Mouse (Mus musculus) c-Kit-positive CD71-negative TER-119-negative erythroid progenitor cells, embryonic 14.5 days (primary cell): Measurements from ENCODE around the gene 4931406C07Rik.
"Not testable (repeated sequence)": the region's sequence is repeated elsewhere in the genome, so short reads cannot be mapped to it uniquely, and the experiment has no call there.

Experiments
- DNase-seq: peaks from one replicate; pipeline ENCODE4 v3.0.0-alpha.2; 2013; ENCODE audit warnings: low read depth

4931406C07Rik gene

DNA sequence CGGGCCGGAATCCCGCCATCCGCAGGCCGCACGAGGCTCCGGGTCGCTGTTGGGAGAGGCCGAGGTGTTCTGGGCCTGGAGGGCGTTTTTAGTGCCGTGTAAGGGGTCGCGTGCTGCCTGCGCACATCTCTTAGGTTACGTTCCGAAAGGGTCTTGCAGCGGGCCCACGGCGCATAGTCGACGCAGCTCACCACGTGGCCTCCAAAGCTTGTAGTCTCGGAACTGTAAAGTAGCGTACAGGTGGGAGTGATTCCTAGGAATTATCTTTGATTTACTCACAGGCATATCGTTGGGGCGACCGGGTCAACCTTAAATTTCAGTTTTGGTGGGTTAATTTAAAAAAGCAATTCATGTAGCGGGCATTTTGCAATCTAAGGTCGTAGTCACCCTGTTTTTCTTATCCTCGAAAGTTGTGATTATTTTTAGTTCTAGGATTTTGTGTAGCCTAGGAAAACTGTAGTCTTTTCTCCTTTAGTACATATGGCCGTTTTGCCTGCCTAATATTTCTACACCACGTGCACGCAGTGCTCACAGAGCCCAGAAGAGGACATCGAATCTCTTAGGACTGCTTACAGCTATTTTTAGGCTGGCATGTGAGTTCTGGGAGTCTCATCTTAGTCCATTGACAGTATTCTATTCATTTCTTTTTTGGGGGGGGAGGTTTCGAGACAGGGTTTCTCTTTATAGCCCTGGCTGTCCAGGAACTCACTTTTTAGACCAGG lies at the start of gene 4931406C07Rik:
TSS of gene 4931406C07Rik (minus strand) at position 51 of the 722 bp plus-strand sequence.
- no peak for DNase-seq

DNA sequence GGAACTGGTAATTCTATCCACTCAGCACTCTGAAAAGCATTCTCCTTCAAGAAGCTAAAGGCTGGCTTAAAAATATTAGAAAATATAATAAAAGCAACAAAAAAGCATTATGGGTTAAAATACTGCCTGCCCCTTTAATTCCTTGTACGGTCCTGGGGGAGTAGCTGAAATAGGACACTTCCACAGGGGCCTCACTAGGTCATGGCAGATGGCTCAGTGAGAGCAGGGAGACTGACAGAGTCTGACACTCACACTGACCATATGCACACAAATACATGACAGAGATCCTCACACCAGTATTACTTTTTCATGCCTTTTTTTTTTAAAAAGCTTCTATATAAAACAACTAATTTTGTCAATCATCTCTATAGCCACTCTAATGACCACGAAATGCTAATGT lies 43.7 kb upstream of the 4931406C07Rik start:
- DNase-seq: no peak

DNA sequence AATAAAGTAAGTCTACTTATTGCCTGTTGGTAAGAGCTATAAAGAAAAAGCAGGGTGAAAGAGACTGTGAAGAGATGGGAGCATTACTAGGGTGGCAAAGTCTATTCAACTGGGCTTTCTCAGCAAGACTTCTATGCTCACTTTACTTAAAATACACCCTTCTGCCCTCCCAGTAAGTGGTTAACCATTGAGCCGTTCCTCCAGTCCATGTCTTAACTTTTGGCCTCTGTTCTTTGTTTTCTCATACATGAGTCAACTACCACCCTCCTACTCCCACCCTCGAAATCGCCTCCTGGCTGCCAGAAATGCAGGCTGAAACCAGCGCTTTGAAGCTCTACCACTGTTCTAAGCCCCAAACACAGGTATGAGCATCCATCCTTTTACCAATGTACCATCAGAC lies 31.5 kb upstream of the 4931406C07Rik start:
- DNase-seq: no peak

DNA sequence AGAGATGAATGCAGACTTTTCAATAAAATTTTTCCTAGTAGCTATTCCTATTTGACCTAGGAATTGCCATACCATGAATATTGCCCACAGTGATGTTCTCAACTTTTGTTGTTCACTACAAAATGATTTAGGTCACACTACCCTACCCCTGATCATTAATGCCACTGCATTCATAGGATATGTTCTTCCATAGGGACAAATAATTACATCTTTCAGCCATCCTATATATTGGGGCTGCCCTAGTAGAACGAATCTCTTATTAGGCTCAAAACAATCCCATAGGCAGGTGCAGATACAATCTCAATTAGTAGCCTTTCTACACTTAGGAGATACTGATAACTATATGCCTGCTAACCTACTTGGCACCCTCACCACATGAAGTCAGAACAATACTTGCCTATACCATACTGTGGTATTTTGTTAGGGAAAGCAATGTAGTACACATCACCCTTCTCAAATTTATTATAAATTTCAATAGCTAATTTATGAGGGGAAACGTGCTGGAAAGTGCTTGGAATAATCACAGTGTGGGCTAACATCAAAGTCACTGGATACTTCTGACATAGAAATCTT lies 12.0 kb upstream of the 4931406C07Rik start:
- no peak for DNase-seq

DNA sequence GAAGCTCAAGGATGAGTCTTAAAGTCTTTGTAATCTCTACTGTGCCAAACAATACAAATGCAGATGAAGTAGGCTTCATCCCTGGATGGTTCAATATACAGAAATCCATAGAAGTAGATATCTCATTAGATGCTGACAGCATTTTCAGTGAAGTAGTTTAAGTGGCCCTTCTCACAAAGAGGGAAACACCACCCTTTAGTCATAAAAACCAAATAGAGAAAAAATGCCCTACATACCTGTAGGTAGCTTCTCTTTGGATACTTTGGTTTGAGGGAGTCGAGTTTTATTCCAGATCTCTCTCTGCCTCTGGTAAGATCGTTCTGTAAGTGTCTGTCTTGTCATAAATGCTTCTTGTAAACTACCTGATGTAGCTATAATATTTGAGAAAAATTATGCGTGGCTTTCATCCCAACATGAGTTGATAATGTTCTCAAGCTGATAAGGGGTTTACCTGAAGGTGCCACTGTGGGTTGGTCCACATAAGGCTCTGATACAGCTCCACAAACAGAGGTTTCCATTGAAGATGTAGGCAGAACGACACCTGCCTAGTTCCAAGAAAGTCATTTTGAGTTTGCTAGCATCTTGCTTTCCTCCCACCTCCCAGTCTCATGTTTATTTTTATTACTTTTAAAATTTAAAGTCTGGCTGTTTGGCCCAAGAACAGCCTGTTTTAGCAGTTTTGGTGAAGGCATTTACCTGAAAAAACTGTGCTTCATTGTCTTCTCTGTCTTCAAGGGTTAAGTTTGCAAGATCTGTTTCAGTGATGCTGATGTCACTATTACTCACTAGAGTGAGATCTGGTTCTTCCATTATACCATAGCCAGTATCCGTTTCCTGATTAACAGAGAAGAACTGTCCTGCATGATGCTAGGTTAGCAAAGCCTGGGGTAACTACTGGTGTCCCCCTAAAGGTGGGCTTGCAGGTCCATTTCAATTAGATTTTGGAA lies 11.2 kb upstream of the 4931406C07Rik start:
- DNase-seq: no peak

DNA sequence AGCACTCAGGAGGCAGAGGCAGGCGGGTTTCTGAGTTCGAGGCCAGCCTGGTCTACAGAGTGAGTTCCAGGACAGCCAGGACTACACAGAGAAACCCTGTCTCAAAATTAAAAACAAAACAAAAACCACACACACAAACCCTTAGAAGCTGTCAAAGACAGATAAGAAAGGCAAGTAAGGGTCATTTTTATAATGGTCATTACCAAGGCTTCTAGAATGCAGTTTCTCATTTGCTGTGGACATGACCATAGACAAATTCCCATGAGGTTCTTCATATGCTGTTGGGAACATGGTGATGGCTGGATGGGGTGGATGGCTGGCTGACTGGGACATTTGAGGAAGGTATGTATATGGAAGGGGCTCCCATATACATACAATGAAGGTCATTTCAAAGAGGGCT lies 10.0 kb upstream of the 4931406C07Rik start:
- DNase-seq: not testable (repeated sequence)

DNA sequence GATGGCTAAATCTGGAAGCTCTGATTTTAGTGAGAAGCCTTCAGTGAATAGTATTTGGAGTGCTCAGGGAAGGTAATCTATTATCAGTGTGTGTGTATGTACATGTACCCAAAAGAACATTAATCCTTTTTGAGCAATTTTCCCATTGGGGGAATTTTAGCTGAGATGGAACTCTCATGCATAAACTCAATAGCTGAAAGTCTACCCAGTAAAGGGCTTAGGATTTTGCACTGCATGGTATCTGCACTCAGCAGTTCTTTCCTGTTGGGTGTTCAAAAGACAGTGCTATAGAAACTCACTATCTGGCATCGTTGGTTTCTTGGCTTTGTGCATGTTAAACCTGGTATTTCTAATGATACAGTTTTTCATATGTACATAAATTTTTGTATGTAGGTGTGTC lies 8.4 kb upstream of the 4931406C07Rik start:
- no peak for DNase-seq

DNA sequence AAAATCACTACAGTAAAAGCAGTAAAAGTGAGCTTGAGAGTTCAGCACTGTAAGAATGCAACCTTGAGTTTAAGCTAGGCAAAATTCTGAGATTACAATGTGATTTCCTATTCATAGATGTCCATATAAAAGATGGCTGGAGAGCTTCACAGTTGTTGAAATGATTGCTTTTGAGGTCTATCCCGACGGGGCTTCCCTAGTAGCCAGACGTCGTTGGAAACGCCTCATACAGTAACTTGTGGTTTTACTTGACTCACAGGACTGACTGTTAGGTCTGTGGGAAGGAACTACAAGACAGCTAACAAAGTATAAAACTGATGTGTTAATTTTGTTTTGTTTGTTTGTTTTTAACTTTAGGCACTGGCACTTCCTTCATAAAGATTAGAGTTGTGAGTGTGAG lies 7.4 kb upstream of the 4931406C07Rik start:
- no peak for DNase-seq

DNA sequence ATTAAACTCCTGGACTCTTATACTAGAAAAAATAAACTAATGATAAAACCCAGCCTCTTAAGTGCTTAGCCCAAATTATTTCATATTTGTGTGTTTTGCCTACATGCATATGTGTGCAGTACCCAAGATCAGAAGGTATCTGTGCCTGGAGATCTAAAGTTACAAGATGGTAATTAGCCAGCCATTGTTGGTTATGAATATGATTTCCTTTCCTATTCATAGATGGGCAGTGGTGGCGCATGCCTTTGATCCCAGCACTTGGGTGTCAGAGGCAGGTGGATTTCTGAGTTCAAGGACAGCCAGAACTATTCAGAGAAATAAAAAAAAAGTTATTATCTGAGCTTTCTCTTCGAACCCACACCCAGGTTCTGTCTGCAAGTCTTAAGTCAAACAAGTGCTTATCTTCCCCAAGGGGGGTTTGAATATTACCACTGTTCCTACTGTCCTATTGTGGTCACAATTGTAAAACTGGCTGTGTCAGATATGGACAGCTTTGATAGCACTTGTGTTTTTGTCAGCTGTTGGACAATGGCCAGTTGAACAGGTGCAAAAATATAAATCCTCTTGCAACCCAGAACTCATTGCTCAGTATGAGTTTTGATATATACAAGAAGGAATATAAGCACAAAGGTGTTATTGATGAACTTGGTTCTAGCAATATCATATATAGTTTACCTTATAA lies 5.9 kb upstream of the 4931406C07Rik start:
- no peak for DNase-seq

DNA sequence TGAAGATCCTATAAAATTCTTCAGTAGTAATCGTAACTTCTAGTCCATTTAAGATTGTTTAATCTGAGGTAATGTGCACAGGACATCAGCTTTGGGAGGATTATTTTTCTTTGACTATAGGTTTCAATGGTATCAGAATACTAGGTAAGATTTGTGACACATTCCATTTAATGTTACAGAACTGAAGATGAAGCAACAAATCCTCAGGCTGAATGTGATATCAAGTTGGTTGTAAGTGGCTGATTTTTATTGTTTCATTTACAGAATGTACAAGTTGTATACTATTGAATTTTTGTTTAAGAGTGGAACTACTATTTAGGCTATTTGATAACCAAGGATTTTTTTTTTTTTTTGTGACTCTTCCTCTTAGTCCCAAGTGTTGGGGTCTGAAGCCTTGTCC lies 3.9 kb upstream of the 4931406C07Rik start:
- DNase-seq: no peak

DNA sequence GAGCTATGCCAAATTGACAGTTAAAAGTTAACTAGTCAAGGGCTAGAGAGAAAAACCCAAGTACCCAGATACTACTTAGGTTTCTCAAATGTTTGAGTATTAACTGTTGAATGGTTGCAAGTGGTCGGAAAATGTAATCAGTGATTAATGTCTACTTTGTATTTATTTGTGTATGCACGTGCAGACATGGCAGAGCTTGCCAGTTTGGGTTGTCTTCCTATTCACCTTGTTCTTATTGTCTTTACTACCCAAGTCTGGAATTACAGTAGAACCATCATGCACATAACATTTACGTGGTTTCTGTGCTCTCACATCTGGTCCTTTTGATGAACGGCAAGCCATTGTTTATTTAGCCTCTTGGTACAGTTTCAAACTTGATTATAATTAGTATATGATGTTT lies 3.2 kb upstream of the 4931406C07Rik start:
- DNase-seq: no peak

DNA sequence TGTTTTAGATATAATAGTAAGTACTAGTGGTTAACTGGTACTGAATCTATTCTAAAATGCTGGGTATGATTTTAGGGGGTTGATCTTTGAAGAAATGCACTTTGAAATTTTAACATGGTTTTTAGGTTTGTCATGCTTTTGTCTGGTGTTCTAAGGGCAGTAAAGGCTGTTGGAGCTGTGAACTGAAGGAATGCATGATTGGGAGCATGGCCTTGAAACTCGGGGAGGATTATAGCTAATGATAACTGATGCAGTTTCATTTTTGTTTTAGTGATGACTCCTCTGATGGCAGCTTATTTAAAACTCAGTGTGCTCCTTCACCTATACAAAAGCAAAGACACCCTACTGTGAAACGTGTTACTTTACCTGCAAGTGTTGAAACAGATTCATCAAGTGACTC lies 2.0 kb upstream of the 4931406C07Rik start:
- no peak for DNase-seq

DNA sequence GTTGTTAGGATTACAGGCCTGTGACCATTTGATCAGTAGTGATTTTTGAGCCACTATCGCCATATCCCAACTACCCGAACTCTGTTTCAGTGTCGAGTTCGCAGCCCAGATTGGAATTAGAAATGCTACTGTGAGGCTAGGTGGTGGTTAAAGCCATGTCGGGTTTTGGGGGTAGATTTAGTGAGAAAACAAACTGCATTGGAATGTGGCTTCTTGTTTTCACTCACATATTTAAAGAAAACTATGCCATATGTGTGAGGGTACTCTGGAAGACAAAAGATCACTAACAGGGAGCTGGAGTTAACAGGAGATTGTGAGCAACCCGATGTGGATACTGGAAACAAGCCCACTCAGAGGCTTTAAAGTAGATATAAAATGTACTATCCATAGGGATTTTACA lies 1.0 kb upstream of the 4931406C07Rik start:
- no peak for DNase-seq

DNA sequence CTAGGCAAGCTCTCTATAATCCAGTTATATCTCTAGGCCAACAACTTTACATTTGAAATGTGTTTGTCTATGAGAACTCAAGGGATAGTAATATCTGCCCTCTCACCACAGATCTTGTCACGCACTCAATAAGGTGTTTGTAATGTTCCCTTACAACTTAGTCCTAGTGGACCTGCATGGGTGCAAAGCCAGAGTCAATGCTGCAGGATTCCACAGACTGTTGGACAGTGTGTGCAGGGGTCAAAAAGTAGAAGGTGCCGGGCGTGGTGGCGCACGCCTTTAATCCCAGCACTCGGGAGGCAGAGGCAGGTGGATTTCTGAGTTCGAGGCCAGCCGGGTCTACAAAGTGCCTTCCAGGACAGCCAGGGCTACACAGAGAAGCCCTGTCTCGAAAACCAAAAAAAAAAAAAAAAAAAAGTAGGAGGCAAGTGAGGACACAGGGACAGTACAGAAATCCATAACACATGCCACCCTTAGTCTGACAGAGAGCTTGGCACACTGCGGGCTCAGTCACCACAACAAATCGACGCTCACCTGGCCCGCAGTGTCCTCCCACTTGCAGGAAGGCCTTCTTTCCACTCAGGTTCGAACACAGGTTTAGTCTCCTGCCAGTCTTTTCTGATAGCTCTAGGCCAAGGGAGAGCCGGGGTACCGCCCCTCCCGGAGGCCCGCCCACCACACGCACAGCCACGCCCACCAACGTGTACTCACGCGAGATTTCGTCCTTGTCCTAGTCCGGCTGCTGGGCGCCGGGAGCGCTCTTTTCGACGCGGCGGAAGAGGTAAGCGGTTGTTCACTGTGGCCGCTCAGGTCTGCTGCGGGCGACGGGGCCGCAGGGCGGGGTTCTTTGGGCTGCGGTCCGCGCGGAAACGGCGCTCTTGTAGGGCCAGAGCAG lies 498 bp downstream of the 4931406C07Rik start, which contains the start of gene Taf1d:
TSS of gene Taf1d (plus strand) at position 712 of the 895 bp plus-strand sequence.
- DNase-seq: peak; percentile 90

DNA sequence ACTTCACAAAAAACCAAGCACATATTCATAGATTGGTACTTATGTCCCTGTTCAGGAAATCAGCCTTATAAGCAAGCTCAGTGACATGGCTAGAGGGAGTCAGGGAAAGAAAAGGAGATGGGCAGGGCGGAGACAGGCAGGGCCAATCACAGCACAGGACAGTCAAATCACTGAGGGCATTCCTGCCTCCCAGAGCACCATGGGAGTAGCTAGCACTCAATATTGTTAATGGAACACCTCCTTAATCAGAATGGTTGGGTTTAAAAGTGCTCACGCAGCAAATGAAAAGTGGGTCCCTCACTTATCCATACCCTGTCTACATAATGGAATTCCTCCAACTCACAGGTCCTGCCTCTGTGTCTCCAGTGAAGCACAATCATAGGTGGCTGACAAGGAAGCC lies 3.4 kb downstream of the 4931406C07Rik start:
- no peak for DNase-seq

DNA sequence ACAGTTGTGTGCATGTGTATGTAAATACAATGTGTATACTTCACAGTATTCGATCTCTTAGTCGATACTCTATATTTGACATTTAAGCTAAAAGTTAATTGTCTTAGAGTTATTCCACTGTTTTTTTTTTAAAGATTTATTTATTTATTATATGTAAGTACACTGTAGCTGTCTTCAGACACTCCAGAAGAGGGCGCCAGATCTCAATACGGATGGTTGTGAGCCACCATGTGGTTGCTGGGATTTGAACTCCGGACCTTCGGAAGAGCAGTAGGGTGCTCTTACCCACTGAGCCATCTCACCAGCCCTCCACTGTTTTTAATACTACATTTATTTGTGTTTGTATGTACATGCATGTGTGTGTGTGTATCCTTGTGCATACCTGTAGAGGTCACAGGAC lies 4.2 kb downstream of the 4931406C07Rik start:
- not testable (repeated sequence) for DNase-seq

DNA sequence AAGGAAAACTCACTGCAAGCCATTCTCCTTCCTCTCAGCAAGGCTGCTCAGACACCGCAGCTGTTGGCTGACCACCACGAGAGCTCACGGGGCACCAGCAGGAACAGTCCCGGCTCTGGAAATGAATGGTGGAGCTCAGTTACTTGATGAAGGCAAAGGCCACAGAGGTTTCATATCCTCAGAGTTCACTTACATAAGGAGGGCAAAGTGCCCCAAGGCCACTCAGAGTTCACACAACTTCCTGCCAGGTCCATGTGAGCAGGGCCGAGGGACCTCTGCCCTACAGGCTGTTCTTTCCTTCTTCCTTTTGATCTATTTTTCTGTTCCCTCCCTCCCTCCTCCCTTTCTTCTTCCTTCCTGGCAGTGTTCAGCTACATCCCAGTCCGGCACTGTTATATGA lies 4.8 kb downstream of the 4931406C07Rik start:
- DNase-seq: no peak

DNA sequence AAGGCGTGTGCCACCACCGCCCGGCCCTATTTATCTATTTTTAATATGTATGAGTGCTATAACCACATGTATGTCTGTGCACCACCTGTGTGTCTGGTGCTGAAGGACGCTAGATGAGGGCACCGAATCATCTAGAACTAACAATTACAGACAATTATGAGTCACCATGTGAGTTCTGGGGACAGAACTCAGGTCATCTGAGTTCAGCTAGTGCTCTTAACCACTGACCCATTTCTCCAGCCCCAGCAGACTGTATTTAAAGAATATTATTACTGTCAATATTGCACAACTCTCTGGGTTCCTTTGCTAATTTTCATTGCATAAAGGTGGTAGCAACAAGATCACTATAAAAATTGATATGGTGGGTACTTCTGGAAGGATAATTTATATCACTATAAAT lies 6.2 kb downstream of the 4931406C07Rik start:
- no peak for DNase-seq

DNA sequence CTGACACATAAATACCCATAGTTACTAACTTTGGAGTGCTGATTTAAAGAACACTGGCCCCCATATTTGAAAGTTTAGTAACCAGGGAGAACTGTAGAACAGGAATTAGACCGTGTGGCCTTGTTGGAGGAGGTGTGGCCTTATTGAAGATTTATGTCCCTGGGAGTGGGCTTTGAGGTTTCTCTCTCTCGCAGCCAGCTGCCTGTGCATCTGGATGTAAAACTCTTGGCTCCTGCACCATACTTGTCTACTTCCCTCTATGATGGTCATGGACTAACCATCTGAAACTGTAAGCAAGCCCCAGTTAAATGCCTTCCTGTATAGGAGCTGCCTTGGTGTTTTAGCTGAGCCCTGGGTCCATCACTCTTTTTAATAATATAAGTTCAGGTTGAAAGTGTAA lies 7.8 kb downstream of the 4931406C07Rik start:
- no peak for DNase-seq

DNA sequence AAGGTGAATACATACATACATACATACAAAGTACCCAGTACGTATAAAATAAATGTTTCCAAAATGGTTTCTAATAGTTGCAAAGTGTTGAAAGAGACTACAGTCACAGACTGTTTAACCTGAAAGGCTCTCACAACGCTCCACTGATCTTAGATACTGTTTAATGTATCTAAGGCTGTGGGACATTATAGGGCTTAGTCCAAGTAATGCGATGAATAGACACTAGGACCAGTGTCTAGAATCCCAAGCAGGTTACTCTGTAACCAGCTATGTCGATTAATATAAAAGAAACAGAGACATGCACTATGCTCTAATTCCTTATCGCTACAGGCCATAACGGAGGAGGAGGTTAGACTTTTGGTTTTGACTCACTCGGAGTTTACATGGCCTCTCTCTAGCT lies 9.1 kb downstream of the 4931406C07Rik start:
- DNase-seq: no peak

DNA sequence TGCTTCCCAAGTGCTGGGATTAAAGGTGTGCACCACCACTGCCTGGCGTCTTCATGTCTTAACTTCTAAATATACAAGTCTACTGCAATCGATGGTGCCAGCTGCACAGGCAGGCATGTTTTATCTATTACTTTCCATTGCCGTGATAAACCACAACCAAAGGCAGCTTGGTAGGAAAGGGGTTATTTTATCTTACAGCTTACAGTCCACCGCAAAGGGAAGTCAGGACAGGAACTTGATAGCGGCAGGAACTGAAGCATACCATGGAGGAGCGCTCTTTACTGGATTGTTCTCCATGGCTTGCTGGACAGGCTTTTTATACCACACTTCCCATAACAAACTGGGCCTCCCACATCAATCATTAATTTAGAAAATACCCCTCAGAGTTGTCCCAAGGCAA lies 17.0 kb downstream of the 4931406C07Rik start:
- peak; percentile 54 for DNase-seq
